ENCODE assay signal across 8 mouse cellular contexts in the genomic region with DNA sequence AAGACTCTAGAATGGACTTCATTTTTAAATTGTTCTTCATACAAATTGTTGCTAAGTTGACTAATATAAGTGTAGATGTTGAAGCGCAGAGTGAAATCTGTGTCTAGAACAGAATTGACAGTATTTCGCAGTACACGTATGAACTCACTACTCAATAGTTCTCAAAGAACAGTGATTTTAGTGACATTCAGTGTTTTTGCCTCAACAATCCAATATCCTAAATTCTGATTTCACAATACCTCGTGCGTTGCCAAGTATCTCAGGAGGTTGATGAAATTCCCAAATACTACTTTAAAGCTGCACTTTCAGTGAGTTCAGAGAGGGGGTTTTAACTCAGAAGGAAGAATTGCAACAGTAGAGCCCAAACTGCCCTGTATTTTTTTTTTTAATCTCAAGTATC. TPM values are rescaled to one million over a fixed set of nuclear protein-coding genes. Genes with fewer than 3 reads are reported as not detected.
A peak's percentile ranks its signal among the peaks of the same experiment; 100 is the strongest.
DNase-seq lines count a peak whose midpoint lies in the region; ATAC-seq and TF ChIP-seq lines count a peak whose summit lies in the region.

No protein-coding gene starts in this region.

- WGBS in kidney, embryonic 14.5 days, result 85% methylated on average over 5 of the region's 5 CpGs
- 96% methylated on average over 5 of the region's 5 CpGs for WGBS in limb, embryonic 10.5 days

- ATAC-seq in kidney, embryonic 14.5 days (ENCODE audit: low FRiP score, low TSS enrichment), result no peak

- peak overlapping the region; percentile 76; the same call in 1 of the 2 replicates for H3K9ac ChIP-seq in kidney, embryonic 14.5 days (ENCODE audit: low read depth, low read length)

- H3K27me3 ChIP-seq in kidney, embryonic 14.5 days (ENCODE audit: control insufficient read depth, insufficient read depth, low read length), result no peaks in the 10 kb centered on the region
- H3K27me3 ChIP-seq in limb, embryonic 10.5 days (ENCODE audit: low read depth, poor library complexity, severe bottlenecking), result no peaks in the 10 kb centered on the region
- no peaks in the 10 kb centered on the region for H3K27me3 ChIP-seq in myocyte (ENCODE audit: control insufficient read depth, insufficient read depth, insufficient read length)

- H3K36me3 ChIP-seq in kidney, embryonic 14.5 days (ENCODE audit: control insufficient read depth, insufficient read depth, low read length), result peaks cover 33% of the 10 kb centered on the region
- H3K36me3 ChIP-seq in limb, embryonic 10.5 days, result peaks cover 40% of the 10 kb centered on the region
- peaks cover 25% of the 10 kb centered on the region for H3K36me3 ChIP-seq in myocyte (ENCODE audit: control insufficient read depth, insufficient read depth)

- TF ChIP-seq CTCF in embryonic fibroblast, embryonic 13.5 days (IDR thresholded peaks at IDR 0.05; ENCODE audit: borderline replicate concordance, insufficient read depth, low read length), result no peak

- TF ChIP-seq POLR2A in embryonic fibroblast, embryonic 13.5 days (IDR thresholded peaks at IDR 0.05; ENCODE audit: low read depth, low read length), result no peak
- no peak for TF ChIP-seq POLR2A in myocyte (IDR thresholded peaks at IDR 0.05; ENCODE audit: insufficient read length, low read depth)

- peaks cover 6% of the 10 kb centered on the region for H3K4me1 ChIP-seq in kidney, embryonic 14.5 days (ENCODE audit: control insufficient read depth, insufficient read depth, low read length)
- no peaks in the 10 kb centered on the region for H3K4me1 ChIP-seq in embryonic fibroblast, embryonic 13.5 days (ENCODE audit: control insufficient read depth, insufficient read depth, low read length)
- H3K4me1 ChIP-seq in limb, embryonic 10.5 days, result peaks cover 16% of the 10 kb centered on the region

- no peak for DNase-seq in kidney, postnatal 10 days
- DNase-seq in limb, embryonic 10.5 days (ENCODE audit: low spot score), result no peak
- no peak for DNase-seq in thymus, postnatal 4 days
- no peak for DNase-seq in right cerebral cortex, postnatal 14 days
- no peak for DNase-seq in ovary, postnatal 36 days (ENCODE audit: low spot score)

- no peaks in the 10 kb centered on the region for H3K9me3 ChIP-seq in kidney, embryonic 14.5 days (ENCODE audit: control insufficient read depth, low read length)
- no peaks in the 10 kb centered on the region for H3K9me3 ChIP-seq in limb, embryonic 10.5 days (replicated peaks)

- H3K4me3 ChIP-seq in kidney, embryonic 14.5 days (ENCODE audit: low read length), result peak overlapping the region; percentile 74
- peak overlapping the region; percentile 85 for H3K4me3 ChIP-seq in embryonic fibroblast, embryonic 13.5 days (ENCODE audit: insufficient read depth, low read length)
- peak overlapping the region; percentile 74 for H3K4me3 ChIP-seq in limb, embryonic 10.5 days
- H3K4me3 ChIP-seq in myocyte, result peak overlapping the region; percentile 90

- no peak overlapping the region for H3ac ChIP-seq in myocyte (ENCODE audit: control insufficient read depth, insufficient read length)

- peaks cover 42% of the 10 kb centered on the region for H3K79me2 ChIP-seq in myocyte (ENCODE audit: control insufficient read depth, insufficient read depth)

- no peak overlapping the region for H3K27ac ChIP-seq in kidney, embryonic 14.5 days (ENCODE audit: low read depth, low read length)
- no peak overlapping the region for H3K27ac ChIP-seq in embryonic fibroblast, embryonic 13.5 days (ENCODE audit: insufficient read depth, low read length)
- H3K27ac ChIP-seq in limb, embryonic 10.5 days, result no peak overlapping the region

- peak overlapping the region; percentile 51 for H3K4me2 ChIP-seq in kidney, embryonic 14.5 days (replicated peaks; ENCODE audit: low read depth, low read length)
- H3K4me2 ChIP-seq in myocyte (ENCODE audit: low read depth), result peak overlapping the region; percentile 88

TF ChIP-seq in myocyte, 11 proteins besides CTCF, POLR2A, EP300 and RAD21:
- TF ChIP-seq TCF3 (IDR thresholded peaks at IDR 0.05; ENCODE audit: insufficient read length, low read depth), result no peak
- no peak for TF ChIP-seq CEBPB (IDR thresholded peaks at IDR 0.05; ENCODE audit: insufficient read depth, poor library complexity, severe bottlenecking)
- TF ChIP-seq TCF12 (IDR thresholded peaks at IDR 0.05; ENCODE audit: insufficient read depth, poor library complexity, severe bottlenecking), result no peak
- TF ChIP-seq MAX (IDR thresholded peaks at IDR 0.05; ENCODE audit: low read depth), result no peak
- no peak for TF ChIP-seq REST (IDR thresholded peaks at IDR 0.05; ENCODE audit: insufficient read depth, insufficient read length)
- no peak for TF ChIP-seq USF1 (IDR thresholded peaks at IDR 0.05; ENCODE audit: low read depth)
- no peak for TF ChIP-seq SRF (IDR thresholded peaks at IDR 0.05; ENCODE audit: control insufficient read depth, insufficient read length, low read depth)
- no peak for TF ChIP-seq E2F4 (IDR thresholded peaks at IDR 0.05; ENCODE audit: insufficient read depth)
- TF ChIP-seq MYOG (IDR thresholded peaks at IDR 0.05; ENCODE audit: control insufficient read depth in 1 of 3, insufficient read depth in 1 of 3, insufficient read length in 2 of 3, low read depth in 2 of 3), result no peak
- TF ChIP-seq MYOD1 (IDR thresholded peaks at IDR 0.05; ENCODE audit: control insufficient read depth in 1 of 3, insufficient read length in 2 of 3, low read depth in 2 of 3), result no peak
- TF ChIP-seq POLR2AphosphoS2 (IDR thresholded peaks at IDR 0.05; ENCODE audit: insufficient read length, low read depth), result no peak

RNA-seq across cellular contexts. Expression of a gene that starts 1.4 kb away (rescaled TPM):
- polyA plus RNA-seq in kidney, embryonic 14.5 days (2014; fragmentation: Nextera tagmentation; extraction: Ambion mirVana), result 249 and 251 TPM in 2 replicates
- 236 and 266 TPM in 2 replicates for polyA plus RNA-seq in embryonic fibroblast, embryonic 13.5 days (2011; ENCODE audit: insufficient read length, low read depth, missing spikeins)
- polyA plus RNA-seq in limb, embryonic 10.5 days (2016; fragmentation: Nextera tagmentation; extraction: Ambion mirVana), result 217 and 233 TPM in 2 replicates
- polyA plus RNA-seq in myocyte (2012; fragmentation: generic; extraction: Trizol), result 170 TPM

RNA-seq across cellular contexts. Expression of a gene that starts 37.3 kb away (rescaled TPM):
- 7.7 and 13.2 TPM in 2 replicates for polyA plus RNA-seq in kidney, embryonic 14.5 days (2014; fragmentation: Nextera tagmentation; extraction: Ambion mirVana)
- polyA plus RNA-seq in embryonic fibroblast, embryonic 13.5 days (2011; ENCODE audit: insufficient read length, low read depth, missing spikeins), result 0.77 and 0.81 TPM in 2 replicates
- 3.2 and 5.5 TPM in 2 replicates for polyA plus RNA-seq in limb, embryonic 10.5 days (2016; fragmentation: Nextera tagmentation; extraction: Ambion mirVana)
- polyA plus RNA-seq in myocyte (2012; fragmentation: generic; extraction: Trizol), result 0.04 TPM

RNA-seq across cellular contexts. Expression of a gene that starts 56.2 kb away (rescaled TPM):
- polyA plus RNA-seq in kidney, embryonic 14.5 days (2014; fragmentation: Nextera tagmentation; extraction: Ambion mirVana), result 37.5 and 43.4 TPM in 2 replicates
- polyA plus RNA-seq in embryonic fibroblast, embryonic 13.5 days (2011; ENCODE audit: insufficient read length, low read depth, missing spikeins), result 18.2 and 21.9 TPM in 2 replicates
- 52.0 and 63.6 TPM in 2 replicates for polyA plus RNA-seq in limb, embryonic 10.5 days (2016; fragmentation: Nextera tagmentation; extraction: Ambion mirVana)
- 11.9 TPM for polyA plus RNA-seq in myocyte (2012; fragmentation: generic; extraction: Trizol)

RNA-seq across cellular contexts. Expression of a gene that starts 56.3 kb away (rescaled TPM):
- 233 and 251 TPM in 2 replicates for polyA plus RNA-seq in kidney, embryonic 14.5 days (2014; fragmentation: Nextera tagmentation; extraction: Ambion mirVana)
- polyA plus RNA-seq in embryonic fibroblast, embryonic 13.5 days (2011; ENCODE audit: insufficient read length, low read depth, missing spikeins), result 99.4 and 118 TPM in 2 replicates
- polyA plus RNA-seq in limb, embryonic 10.5 days (2016; fragmentation: Nextera tagmentation; extraction: Ambion mirVana), result 216 and 220 TPM in 2 replicates
- 268 TPM for polyA plus RNA-seq in myocyte (2012; fragmentation: generic; extraction: Trizol)
